Mouse (Mus musculus) neural tube, embryonic 10.5 days (tissue): Measurements from ENCODE around the gene Cdk9.

Experiments used
- DNase-seq: peaks from one replicate; pipeline ENCODE4 v3.0.0-alpha.2; 2017; ENCODE audit warnings: low spot score; ENCODE audit errors: extremely low spot score

The Cdk9 gene

DNA sequence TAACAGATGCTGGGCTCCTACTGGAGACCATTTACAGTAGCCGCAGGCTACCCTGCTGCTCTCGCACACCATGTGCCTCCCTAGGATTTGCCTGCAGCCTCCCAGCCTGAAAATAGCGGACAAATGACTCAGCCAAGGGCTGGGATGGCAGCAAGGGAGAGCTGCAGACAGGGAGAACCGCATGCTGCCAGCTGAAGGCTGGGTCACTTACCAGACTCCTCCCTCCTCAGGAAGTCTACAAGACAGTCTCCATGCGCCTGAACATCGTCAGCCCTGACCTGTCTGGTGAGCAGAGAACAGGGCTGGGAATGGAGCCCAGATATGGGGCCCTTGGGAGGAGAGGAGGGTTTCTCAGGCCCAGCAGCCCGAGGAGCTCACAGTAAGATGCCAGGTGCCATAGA lies 32.8 kb downstream of the Cdk9 start:
- no peak for DNase-seq

DNA sequence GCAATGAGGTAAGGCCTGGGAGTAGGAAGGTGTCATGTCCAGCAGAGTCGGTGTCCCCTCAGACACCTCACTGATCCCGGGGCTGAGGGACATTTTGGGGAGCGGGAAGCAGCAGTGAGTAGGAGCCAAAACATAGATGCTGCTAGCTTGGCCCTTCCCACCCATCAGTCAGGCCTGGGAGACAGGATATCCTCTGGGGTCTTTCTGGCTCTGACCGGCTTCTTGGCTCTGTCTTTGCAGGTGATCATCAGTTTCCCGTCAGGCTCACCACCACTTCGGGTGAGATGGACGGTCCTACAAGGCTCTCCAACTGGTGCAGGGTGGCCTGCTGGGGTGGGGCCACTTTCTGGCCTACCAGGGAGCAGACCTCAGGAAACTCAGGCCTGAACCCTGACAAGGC lies 35.2 kb downstream of the Cdk9 start:
- DNase-seq = no peak

DNA sequence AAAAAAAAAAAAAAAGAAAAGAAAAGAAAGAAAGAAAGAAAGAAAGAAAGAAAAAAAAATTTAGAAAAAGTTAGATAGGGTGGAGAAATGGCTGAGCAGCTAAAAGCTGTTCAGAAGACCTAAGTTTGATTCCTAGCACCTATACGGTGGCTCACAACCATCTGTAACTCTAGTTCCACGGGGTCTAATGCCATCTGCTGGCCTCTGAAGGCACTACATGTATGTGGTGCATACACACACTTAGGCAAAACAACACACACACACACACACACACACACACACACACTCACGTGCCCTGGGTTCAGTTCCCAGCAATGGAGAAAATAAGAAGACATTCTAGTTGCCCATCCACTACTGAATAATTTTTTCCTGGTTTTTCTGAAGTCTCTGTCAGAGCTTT lies 36.1 kb downstream of the Cdk9 start:
- no peak for DNase-seq

DNA sequence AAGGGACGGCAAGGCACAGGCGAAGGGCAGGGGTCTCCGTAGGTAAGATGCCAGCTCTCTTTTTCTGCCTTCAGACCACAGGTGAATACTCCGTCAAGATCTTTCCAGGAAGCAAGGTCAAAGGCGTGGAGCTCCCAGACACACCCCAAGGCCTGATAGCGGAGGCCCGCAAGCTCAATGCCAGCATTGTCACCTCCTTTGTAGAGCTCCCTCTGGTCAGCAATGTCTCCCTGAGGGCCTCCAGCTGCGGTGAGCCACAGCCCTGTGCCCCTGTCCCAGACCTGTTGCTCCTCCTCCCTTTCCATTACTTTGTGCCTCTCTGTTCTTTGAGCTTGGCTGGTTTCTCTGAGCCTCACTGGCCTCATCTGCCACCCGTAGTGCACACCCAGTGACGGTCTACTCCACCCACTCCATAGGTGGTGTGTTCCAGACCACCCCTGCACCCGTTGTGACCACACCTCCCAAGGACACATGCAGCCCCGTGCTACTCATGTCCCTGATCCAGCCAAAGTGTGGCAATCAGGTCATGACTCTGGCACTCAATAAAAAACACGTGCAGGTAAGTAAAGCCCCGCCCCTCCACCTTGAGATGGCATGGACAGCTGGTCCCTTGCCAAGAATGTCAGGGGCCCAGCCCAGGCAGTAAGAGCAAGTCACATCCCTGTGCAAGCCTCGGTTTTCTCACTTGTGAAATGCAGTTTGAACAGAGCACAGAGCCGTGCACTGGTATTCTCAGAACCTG lies 39.5 kb downstream of the Cdk9 start:
- DNase-seq = no peak

DNA sequence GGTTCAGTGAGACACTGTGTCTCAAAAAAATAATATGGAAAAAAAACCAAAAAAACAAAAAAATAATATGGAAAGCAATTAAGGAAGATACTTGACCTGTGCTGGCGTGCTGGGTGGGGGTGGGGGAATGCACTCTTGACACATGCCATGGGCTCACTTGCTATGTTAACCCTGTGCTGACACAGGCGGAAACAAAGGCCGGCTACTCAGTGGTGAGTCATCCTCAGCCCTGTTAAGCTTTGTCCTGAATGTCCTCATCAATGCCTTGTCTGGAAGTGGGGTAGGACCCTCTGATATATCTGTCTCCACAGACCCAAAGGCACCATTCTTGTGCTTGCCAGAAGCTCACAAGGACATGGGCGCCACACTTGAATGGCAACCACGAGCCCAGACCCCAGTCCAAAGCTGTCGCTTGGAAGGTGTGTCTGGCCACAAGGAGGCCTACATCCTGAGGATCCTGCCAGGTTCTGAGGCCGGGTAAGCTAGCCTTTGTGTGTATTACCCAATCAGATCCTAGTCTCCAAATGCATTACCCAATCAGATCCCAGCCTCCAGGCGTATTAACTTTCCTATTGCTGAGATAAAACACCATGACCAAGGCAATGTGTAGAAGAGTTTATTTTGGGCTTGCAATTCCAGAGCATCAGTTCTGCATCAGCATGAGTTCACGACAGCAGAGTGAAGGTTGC lies 40.8 kb downstream of the Cdk9 start:
- no peak for DNase-seq

DNA sequence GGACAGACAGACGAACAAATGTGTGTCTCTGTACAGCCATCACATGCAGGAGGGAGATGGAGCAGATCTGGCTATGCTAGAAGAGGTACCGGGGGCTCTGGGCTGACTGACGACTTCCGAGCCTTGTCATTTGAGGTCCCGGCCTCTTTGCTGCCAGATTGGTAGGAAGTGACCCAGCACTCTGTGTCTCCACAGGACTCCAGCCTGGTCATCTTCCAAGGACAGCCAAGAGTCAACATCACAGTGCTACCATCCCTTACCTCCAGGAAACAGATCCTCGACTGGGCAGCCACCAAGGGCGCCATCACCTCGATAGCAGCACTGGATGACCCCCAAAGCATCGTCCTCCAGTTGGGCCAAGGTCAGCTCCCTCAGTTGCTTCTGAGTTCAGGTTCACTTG lies 41.7 kb downstream of the Cdk9 start:
- no peak for DNase-seq

DNA sequence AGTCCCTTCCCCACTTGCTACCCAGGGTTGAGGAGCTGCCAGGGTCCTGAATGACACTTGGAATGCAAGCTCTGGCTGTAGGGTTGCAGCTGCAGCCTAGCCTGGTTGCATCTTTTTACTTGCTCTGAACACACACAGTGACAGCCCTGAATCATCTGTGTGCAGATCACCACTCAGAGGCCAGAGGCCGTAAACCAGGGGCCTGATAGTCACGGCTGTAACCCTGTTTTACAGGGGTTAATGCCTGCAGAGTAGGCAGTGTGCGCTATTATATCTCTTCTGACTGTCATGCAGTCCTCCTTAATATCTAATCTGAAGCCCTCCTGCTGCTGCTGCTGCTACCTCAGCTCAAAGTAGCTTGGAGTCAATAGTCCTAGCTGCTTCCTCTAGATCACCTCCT lies 43.0 kb downstream of the Cdk9 start:
- DNase-seq = no peak

DNA sequence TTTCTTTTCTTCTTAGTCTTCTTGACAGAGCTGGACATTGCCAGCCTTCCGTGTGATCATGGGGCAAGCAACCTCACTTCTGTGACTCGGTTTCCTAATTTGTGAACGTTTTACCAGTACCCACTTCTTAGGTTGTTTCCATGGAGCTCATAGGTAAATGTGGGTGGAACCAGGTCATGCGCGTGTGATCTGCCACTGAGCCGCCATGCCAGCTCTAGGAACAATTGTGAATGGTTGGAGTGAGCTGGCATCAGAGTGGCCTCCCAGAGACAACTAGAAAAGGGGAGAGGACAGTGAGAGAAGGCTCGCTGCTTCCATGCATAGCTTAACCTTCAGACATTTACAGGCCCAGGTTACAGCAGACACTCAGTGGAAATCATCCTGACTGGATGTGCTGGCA lies 44.7 kb downstream of the Cdk9 start:
- DNase-seq = no peak

DNA sequence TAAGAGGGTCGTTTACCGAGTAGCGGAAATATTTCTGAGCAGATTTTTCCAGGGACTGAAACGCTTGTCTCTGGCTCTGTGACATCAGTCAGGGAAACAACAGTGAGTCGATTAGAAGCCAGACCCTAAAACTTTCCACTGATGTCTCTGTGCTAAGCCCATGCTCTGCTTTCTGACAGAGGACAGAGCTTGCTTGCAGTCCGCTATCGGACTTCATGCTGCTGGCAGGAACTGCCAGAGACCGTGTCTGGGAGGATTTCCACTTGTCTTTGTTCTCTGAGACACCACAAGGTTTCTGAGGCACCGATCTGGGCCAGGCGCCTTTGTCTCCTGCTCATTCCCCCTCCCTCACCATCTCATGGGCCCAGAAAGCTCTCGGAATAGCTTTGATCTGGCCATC lies 45.1 kb downstream of the Cdk9 start:
- no peak for DNase-seq

DNA sequence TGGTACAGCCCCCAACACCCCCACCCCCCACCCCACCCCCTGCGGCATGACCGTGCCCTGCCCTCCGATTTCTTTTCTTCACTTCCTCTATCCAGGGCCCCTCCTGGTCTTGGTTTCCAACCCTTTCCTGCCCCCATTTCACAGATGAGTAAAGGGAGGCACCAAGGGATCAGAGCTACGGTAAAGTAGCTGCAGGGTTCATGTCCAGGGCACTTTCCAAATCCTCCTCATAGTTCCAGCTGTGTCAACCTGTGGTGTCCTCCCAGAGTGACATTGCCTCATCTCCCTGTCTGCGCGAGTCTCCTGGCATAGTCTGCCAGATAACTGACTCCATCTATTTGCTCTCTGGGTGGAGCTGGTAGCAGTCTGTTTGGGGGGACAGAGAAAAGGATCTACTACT lies 47.0 kb downstream of the Cdk9 start:
- DNase-seq = no peak

DNA sequence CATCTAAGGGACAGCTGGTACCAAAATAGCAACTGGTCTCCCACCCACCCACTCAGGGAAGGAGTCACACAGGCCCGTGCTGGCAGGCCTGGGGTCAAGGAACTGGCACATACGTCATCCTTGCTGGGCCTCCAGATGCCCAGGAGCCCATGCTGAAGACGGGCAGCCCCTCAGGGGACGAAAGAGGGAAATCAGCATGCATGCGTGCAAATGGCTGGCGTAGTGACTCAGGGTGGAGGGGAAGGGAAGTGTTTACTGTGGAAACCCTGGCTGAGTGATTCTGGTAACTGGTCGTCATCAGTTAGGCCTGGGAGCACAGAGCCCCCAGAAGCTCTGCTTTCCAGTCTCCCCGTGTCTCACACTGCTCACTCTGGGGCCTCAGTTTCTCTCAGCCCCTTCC lies 47.5 kb downstream of the Cdk9 start:
- DNase-seq = no peak

DNA sequence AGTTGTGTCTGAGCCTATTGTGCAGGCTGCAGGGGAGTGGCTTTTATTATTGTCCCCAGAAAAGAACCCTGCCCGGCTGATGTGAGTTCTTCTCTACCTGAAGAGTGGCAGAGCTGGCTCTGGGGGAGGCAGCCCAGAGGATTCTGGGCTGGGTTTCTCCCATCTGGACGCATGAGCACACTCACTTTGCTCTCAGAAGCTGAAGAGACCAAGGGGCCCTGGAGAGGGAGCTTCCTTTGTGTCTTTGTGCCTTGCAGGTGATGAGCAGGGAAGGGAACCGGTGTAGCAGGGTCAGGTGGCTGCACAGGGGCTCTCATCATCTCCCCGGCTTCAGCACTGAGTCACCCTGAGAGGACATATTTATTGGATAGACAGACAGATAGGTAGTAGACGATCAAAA lies 50.6 kb downstream of the Cdk9 start:
- no peak for DNase-seq

DNA sequence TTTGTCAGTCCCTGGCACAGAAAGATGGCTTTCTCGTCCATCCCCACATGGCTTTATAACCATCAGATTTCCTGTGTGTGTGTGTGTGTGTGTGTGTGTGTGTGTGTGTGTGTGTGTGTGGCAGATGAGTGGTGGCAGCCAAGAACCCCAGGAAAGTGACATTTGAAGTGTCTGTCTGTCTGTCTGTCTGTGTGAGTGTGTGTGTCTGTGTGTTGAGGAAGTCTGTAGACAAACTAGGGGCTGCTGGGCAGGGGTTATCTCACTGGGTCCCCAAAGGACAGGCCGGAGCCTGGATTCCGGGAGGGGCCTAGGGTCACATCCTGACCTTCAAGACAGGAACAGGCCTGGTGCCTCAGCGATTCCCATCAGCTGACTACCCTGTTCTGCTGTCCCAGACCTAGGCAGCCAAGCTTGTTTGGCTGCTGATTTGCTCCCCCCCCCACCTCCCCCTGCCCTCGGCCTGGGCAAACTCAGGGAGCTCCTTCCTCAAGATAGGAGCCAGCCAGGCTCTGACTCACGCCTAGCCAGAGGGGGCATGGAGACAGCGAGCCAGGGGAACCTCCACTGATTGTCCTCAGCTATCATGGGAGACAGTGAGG lies 51.3 kb downstream of the Cdk9 start:
- no peak for DNase-seq

DNA sequence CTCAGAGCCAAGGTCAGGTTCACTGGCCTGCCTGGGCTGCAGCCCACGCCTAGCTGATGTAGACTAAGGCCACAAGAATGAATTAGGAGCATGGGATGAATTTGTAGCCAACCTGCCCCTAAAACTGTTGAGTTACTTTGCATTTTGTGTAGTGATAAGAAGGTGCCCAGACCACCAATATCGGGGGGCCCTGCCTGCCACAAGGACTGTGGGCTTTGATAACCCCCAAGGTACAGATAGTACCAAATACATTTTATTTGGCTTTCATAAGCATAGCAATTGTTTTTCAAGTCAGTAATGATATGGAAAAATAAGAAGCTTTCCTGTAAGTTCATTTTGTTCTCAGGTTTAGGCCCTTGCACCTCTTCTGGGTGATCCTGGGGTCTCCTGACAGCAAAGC lies 54.0 kb downstream of the Cdk9 start:
- DNase-seq = no peak

DNA sequence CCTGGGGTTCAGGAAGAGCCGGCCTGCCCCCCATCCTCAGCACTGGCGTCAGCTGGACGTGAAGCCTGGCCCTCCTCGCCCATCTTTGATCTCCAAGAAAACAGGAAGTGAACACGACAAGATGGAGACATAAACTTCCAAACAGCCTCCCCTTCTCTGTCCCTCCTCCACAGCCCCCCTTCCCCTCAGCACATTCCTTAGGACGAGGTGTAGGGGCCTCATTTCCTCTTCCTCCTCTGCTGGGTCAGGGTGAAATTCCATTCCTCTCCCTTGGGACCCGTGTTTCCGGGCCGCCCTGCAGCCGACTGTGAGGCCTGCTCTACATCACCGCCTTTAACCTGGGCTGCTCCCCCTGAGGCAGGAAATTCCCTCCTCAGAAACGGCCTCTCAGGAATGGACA lies 57.0 kb downstream of the Cdk9 start:
- peak; percentile 44 for DNase-seq
